25 mouse cellular contexts compared by ENCODE assay signal in genomic region chr17:32653860-32654259, GRCm38 (mm10). TPM values are rescaled to one million over a fixed set of nuclear protein-coding genes. Genes with fewer than 3 reads are reported as not detected.
DNase-seq lines count a peak whose midpoint lies in the region; ATAC-seq and TF ChIP-seq lines count a peak whose summit lies in the region.
"Had no signal": no experiment of that assay in that cellular context is flagged by ENCODE, and none has a peak within 500 bp of the region (broad histone marks: within the 10 kb centered on the region; RNA-seq: fewer than 3 reads in every experiment).

No protein-coding gene starts in this region.

- DNase-seq in retina, postnatal 1 day: no peak
- no peak for DNase-seq in lung, postnatal 10 days
- DNase-seq: adrenal gland, adult 2 months; adrenal gland, postnatal 10 days; adrenal gland, postnatal 25 days; cerebellum, adult 11 months; cerebellum, adult 18-20 months; cerebellum, adult 8-10 months; cerebellum, adult 9-11 months; cerebellum, postnatal 14 days; cerebellum, postnatal 36 days; embryo, embryonic 11 days had no signal

- H3K36me3 ChIP-seq in intestine, embryonic 15.5 days: no peaks in the 10 kb centered on the region
- H3K36me3 ChIP-seq in intestine, embryonic 16.5 days (ENCODE audit: control insufficient read depth, insufficient read depth, low read length): no peaks in the 10 kb centered on the region
- no peaks in the 10 kb centered on the region for H3K36me3 ChIP-seq in small intestine, adult 2 months (ENCODE audit: control insufficient read depth, insufficient read depth, low read length)
- H3K36me3 ChIP-seq: embryonic facial prominence, embryonic 13.5 days; embryonic facial prominence, embryonic 15.5 days; forebrain, embryonic 10.5 days; forebrain, embryonic 12.5 days had no signal

- no peaks in the 10 kb centered on the region for H3K27me3 ChIP-seq in intestine, embryonic 15.5 days (replicated peaks)
- no peaks in the 10 kb centered on the region for H3K27me3 ChIP-seq in intestine, embryonic 16.5 days (replicated peaks; ENCODE audit: control insufficient read depth, insufficient read depth, low read length)
- no peaks in the 10 kb centered on the region for H3K27me3 ChIP-seq in small intestine, adult 2 months (ENCODE audit: control insufficient read depth, insufficient read depth, low read length)
- H3K27me3 ChIP-seq: embryonic facial prominence, embryonic 13.5 days; embryonic facial prominence, embryonic 15.5 days; forebrain, embryonic 12.5 days had no signal

- WGBS in intestine, embryonic 15.5 days: 76% methylated on average over 4 of the region's 4 CpGs
- WGBS in intestine, embryonic 16.5 days: 72% methylated on average over 4 of the region's 4 CpGs
- WGBS in small intestine, adult 2 months: 37% methylated on average over 4 of the region's 4 CpGs

- no peak overlapping the region for H3K27ac ChIP-seq in intestine, embryonic 15.5 days
- H3K27ac ChIP-seq in intestine, embryonic 16.5 days (ENCODE audit: low read length): 0 out of 2 replicates have a peak overlapping the region, but pooled peaks have one; percentile 10
- peak overlapping the region; percentile 86 for H3K27ac ChIP-seq in small intestine, adult 2 months (ENCODE audit: insufficient read depth, low read depth, low read length)
- H3K27ac ChIP-seq: embryonic facial prominence, embryonic 13.5 days; embryonic facial prominence, embryonic 15.5 days; forebrain, embryonic 10.5 days; forebrain, embryonic 12.5 days had no signal

- no peak overlapping the region for H3K4me3 ChIP-seq in intestine, embryonic 15.5 days (replicated peaks)
- H3K4me3 ChIP-seq in intestine, embryonic 16.5 days (ENCODE audit: low read length): no peak overlapping the region
- H3K4me3 ChIP-seq in small intestine, adult 2 months (ENCODE audit: low read depth, low read length): no peak overlapping the region
- H3K4me3 ChIP-seq: embryonic facial prominence, embryonic 13.5 days; embryonic facial prominence, embryonic 15.5 days; erythroblast, embryonic 14.5 days; forebrain, embryonic 10.5 days; forebrain, embryonic 12.5 days had no signal

- H3K9me3 ChIP-seq in intestine, embryonic 15.5 days: no peaks in the 10 kb centered on the region
- H3K9me3 ChIP-seq in intestine, embryonic 16.5 days (ENCODE audit: control insufficient read depth, low read length): no peaks in the 10 kb centered on the region
- H3K9me3 ChIP-seq: embryonic facial prominence, embryonic 13.5 days; embryonic facial prominence, embryonic 15.5 days; forebrain, embryonic 10.5 days; forebrain, embryonic 12.5 days had no signal

- no peak for TF ChIP-seq CTCF in small intestine, adult 2 months (IDR thresholded peaks at IDR 0.05; ENCODE audit: extremely low read depth, insufficient read length, insufficient replicate concordance, low read depth, low read length)

- no peak overlapping the region for H3K4me2 ChIP-seq in intestine, embryonic 15.5 days (replicated peaks)
- H3K4me2 ChIP-seq in intestine, embryonic 16.5 days (ENCODE audit: low read depth, low read length): no peak overlapping the region
- H3K4me2 ChIP-seq: embryonic facial prominence, embryonic 13.5 days; embryonic facial prominence, embryonic 15.5 days; forebrain, embryonic 12.5 days had no signal

- peak; percentile 72 for ATAC-seq in intestine, embryonic 15.5 days
- peak; percentile 74 for ATAC-seq in intestine, embryonic 16.5 days
- ATAC-seq: forebrain, embryonic 14.5 days; forebrain, embryonic 16.5 days had no signal

- no peaks in the 10 kb centered on the region for H3K4me1 ChIP-seq in intestine, embryonic 15.5 days (replicated peaks)
- H3K4me1 ChIP-seq in intestine, embryonic 16.5 days (ENCODE audit: control insufficient read depth, insufficient read depth, low read length): peaks cover 7% of the 10 kb centered on the region
- peaks cover 14% of the 10 kb centered on the region; the same call in 1 of the 2 replicates for H3K4me1 ChIP-seq in small intestine, adult 2 months (ENCODE audit: control insufficient read depth, insufficient read depth, insufficient read length, low read length)
- H3K4me1 ChIP-seq: forebrain, embryonic 10.5 days; forebrain, embryonic 12.5 days had no signal

- H3K9ac ChIP-seq in intestine, embryonic 15.5 days: no peak overlapping the region
- H3K9ac ChIP-seq in intestine, embryonic 16.5 days (ENCODE audit: low read depth, low read length): no peak overlapping the region
- H3K9ac ChIP-seq: embryonic facial prominence, embryonic 13.5 days; embryonic facial prominence, embryonic 15.5 days; forebrain, embryonic 12.5 days had no signal

- no peak for TF ChIP-seq POLR2A in small intestine, adult 2 months (IDR thresholded peaks at IDR 0.05; ENCODE audit: low read depth, low read length)

RNA-seq across cellular contexts. Expression of gene Cyp4f40, which starts 4.8 kb away (rescaled TPM):
- 13.4 and 16.8 TPM in 2 replicates for polyA plus RNA-seq in intestine, embryonic 15.5 days (2015; fragmentation: Nextera tagmentation; extraction: Ambion mirVana)
- polyA plus RNA-seq in intestine, embryonic 16.5 days (2015; fragmentation: Nextera tagmentation; extraction: Ambion mirVana): 24.0 and 24.6 TPM in 2 replicates
- polyA plus RNA-seq in small intestine, adult 2 months (2012; rRNA removed): 20.5 and 87.7 TPM in 2 replicates
- polyA plus RNA-seq: adrenal gland, adult 2 months; embryonic facial prominence, embryonic 11.5 days; embryonic facial prominence, embryonic 13.5 days; erythroblast, embryonic 14.5 days; forebrain, embryonic 10.5 days; forebrain, embryonic 12.5 days; forebrain, embryonic 14.5 days; forebrain, embryonic 16.5 days had no signal

RNA-seq across cellular contexts. Expression of gene Cyp4f15, which starts 31.6 kb away (rescaled TPM):
- 0.60 and 0.72 TPM in 2 replicates for polyA plus RNA-seq in intestine, embryonic 15.5 days (2015; fragmentation: Nextera tagmentation; extraction: Ambion mirVana)
- 0.26 and 0.28 TPM in 2 replicates for polyA plus RNA-seq in intestine, embryonic 16.5 days (2015; fragmentation: Nextera tagmentation; extraction: Ambion mirVana)
- 0.57 and 2.3 TPM in 2 replicates for polyA plus RNA-seq in small intestine, adult 2 months (2012; rRNA removed)
- polyA plus RNA-seq: C2C12; erythroblast, embryonic 14.5 days had no signal

RNA-seq across cellular contexts. Expression of gene Cyp4f37, which starts 32.8 kb away (rescaled TPM):
- polyA plus RNA-seq in intestine, embryonic 15.5 days (2015; fragmentation: Nextera tagmentation; extraction: Ambion mirVana): not detected in 2 replicates
- polyA plus RNA-seq in intestine, embryonic 16.5 days (2015; fragmentation: Nextera tagmentation; extraction: Ambion mirVana): not detected in 2 replicates
- not detected in 2 replicates for polyA plus RNA-seq in small intestine, adult 2 months (2012; rRNA removed)
- polyA plus RNA-seq: adrenal gland, adult 2 months; brain, embryonic 14.5 days; C2C12; embryonic facial prominence, embryonic 11.5 days; embryonic facial prominence, embryonic 13.5 days; embryonic facial prominence, embryonic 15.5 days; erythroblast, embryonic 14.5 days; forebrain, embryonic 10.5 days; forebrain, embryonic 12.5 days; forebrain, embryonic 14.5 days; forebrain, embryonic 16.5 days had no signal
